In the genomic region with DNA sequence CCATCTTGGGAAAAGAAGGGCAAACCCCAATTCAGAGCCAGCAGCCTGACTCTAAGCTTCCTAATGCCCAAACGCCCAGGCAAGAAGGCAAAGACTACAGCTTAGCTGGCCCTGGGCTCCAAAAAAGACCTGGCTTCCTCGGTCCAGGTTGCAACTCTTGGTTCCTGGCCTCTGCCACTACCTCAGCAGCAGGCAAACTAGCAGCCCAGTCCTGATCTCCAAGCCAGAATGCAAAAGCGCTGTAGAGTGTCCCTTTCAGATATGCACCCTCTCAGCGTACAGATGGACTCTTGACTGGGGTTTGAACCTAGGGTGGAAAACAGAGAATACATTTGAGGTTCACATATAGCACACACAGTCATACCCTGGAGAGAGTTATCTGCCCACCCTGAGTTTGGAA, we compare ENCODE assay signal across 16 mouse cellular contexts. TPM values are rescaled to one million over a fixed set of nuclear protein-coding genes. Genes with fewer than 3 reads are reported as not detected.
A peak's percentile ranks its signal among the peaks of the same experiment; 100 is the strongest.
DNase-seq lines count a peak whose midpoint lies in the region; ATAC-seq and TF ChIP-seq lines count a peak whose summit lies in the region.
"Had no signal": no experiment of that assay in that cellular context is flagged by ENCODE, and none has a peak within 500 bp of the region (broad histone marks: within the 10 kb centered on the region; RNA-seq: fewer than 3 reads in every experiment).

No protein-coding gene starts in this region.

- H3K36me3 ChIP-seq in intestine, postnatal 0 days (ENCODE audit: control insufficient read depth, insufficient read depth), result peaks cover 12% of the 10 kb centered on the region; the same call in 1 of the 2 replicates
- H3K36me3 ChIP-seq in intestine, embryonic 15.5 days, result no peaks in the 10 kb centered on the region
- no peaks in the 10 kb centered on the region for H3K36me3 ChIP-seq in midbrain, embryonic 13.5 days
- H3K36me3 ChIP-seq in midbrain, embryonic 16.5 days (ENCODE audit: control insufficient read depth, insufficient read depth, low read length), result no peaks in the 10 kb centered on the region
- H3K36me3 ChIP-seq in neural tube, embryonic 15.5 days, result no peaks in the 10 kb centered on the region
- H3K36me3 ChIP-seq: liver, embryonic 15.5 days had no signal

- ATAC-seq in intestine, postnatal 0 days, result no peak
- no peak for ATAC-seq in intestine, embryonic 15.5 days
- ATAC-seq in midbrain, embryonic 13.5 days, result no peak
- no peak for ATAC-seq in midbrain, embryonic 16.5 days
- no peak for ATAC-seq in neural tube, embryonic 15.5 days (ENCODE audit: low FRiP score)
- no peak for ATAC-seq in monocyte, adult 5-6 weeks (replicated peaks; ENCODE audit: insufficient number of reproducible peaks, low FRiP score, low TSS enrichment, poor library complexity, severe bottlenecking)

- TF ChIP-seq CTCF in intestine, postnatal 0 days (IDR thresholded peaks at IDR 0.05; ENCODE audit: low read depth), result no peak

- 43% methylated on average over 4 of the region's 4 CpGs for WGBS in intestine, postnatal 0 days
- 18% methylated on average over 4 of the region's 4 CpGs for WGBS in intestine, embryonic 15.5 days
- 9% methylated on average over 4 of the region's 4 CpGs for WGBS in midbrain, embryonic 13.5 days
- 31% methylated on average over 4 of the region's 4 CpGs for WGBS in midbrain, embryonic 16.5 days
- WGBS in neural tube, embryonic 15.5 days, result 38% methylated on average over 4 of the region's 4 CpGs

- peak; percentile 44 for DNase-seq in embryo, embryonic 10.5 days (ENCODE audit: low spot score)
- no peak for DNase-seq in embryo, embryonic 10 days (ENCODE audit: low spot score)
- DNase-seq: adrenal gland, adult 8-10 months; cerebellum, postnatal 14 days; right cerebral cortex, postnatal 14 days had no signal

- peak overlapping the region; percentile 72 for H3K4me3 ChIP-seq in intestine, postnatal 0 days (ENCODE audit: low read depth, low read length)
- H3K4me3 ChIP-seq in intestine, embryonic 15.5 days (replicated peaks), result no peak overlapping the region
- H3K4me3 ChIP-seq in midbrain, embryonic 13.5 days (replicated peaks), result 0 out of 2 replicates have a peak overlapping the region, but pooled peaks have one; percentile 3
- H3K4me3 ChIP-seq in midbrain, embryonic 16.5 days (ENCODE audit: low read depth, low read length), result no peak overlapping the region
- peak overlapping the region; percentile 16; the same call in 1 of the 2 replicates for H3K4me3 ChIP-seq in neural tube, embryonic 15.5 days (replicated peaks)
- H3K4me3 ChIP-seq: erythroblast, embryonic 14.5 days; liver, embryonic 15.5 days had no signal

- H3K9me3 ChIP-seq in intestine, postnatal 0 days (ENCODE audit: control insufficient read depth), result no peaks in the 10 kb centered on the region
- H3K9me3 ChIP-seq in intestine, embryonic 15.5 days, result no peaks in the 10 kb centered on the region
- H3K9me3 ChIP-seq in midbrain, embryonic 13.5 days, result no peaks in the 10 kb centered on the region
- H3K9me3 ChIP-seq in midbrain, embryonic 16.5 days (replicated peaks; ENCODE audit: control insufficient read depth, low read length, poor library complexity, severe bottlenecking), result no peaks in the 10 kb centered on the region
- no peaks in the 10 kb centered on the region for H3K9me3 ChIP-seq in neural tube, embryonic 15.5 days (replicated peaks)
- H3K9me3 ChIP-seq: liver, embryonic 15.5 days had no signal

- peaks cover 54% of the 10 kb centered on the region for H3K27me3 ChIP-seq in intestine, postnatal 0 days (replicated peaks; ENCODE audit: control insufficient read depth, insufficient read depth, low read length)
- H3K27me3 ChIP-seq in intestine, embryonic 15.5 days (replicated peaks), result peaks cover 73% of the 10 kb centered on the region
- peaks cover 74% of the 10 kb centered on the region for H3K27me3 ChIP-seq in midbrain, embryonic 13.5 days
- peaks cover 49% of the 10 kb centered on the region for H3K27me3 ChIP-seq in midbrain, embryonic 16.5 days (ENCODE audit: control insufficient read depth, insufficient read depth, low read depth, low read length)
- H3K27me3 ChIP-seq in neural tube, embryonic 15.5 days (replicated peaks), result peaks cover 59% of the 10 kb centered on the region

- no peak overlapping the region for H3K9ac ChIP-seq in intestine, postnatal 0 days (ENCODE audit: low read depth, low read length)
- H3K9ac ChIP-seq in intestine, embryonic 15.5 days, result no peak overlapping the region
- no peak overlapping the region for H3K9ac ChIP-seq in midbrain, embryonic 13.5 days (replicated peaks)
- H3K9ac ChIP-seq in midbrain, embryonic 16.5 days (ENCODE audit: low read depth, low read length), result no peak overlapping the region
- H3K9ac ChIP-seq in neural tube, embryonic 15.5 days (replicated peaks), result 0 out of 2 replicates have a peak overlapping the region, but pooled peaks have one; percentile 14
- H3K9ac ChIP-seq: liver, embryonic 15.5 days had no signal

- H3K4me1 ChIP-seq in intestine, postnatal 0 days (replicated peaks; ENCODE audit: control insufficient read depth, insufficient read depth, low read length), result 0 out of 2 replicates have a peak, but pooled peaks cover 3% of the 10 kb centered on the region
- H3K4me1 ChIP-seq in intestine, embryonic 15.5 days (replicated peaks), result peaks cover 25% of the 10 kb centered on the region
- peaks cover 61% of the 10 kb centered on the region for H3K4me1 ChIP-seq in midbrain, embryonic 13.5 days (replicated peaks)
- H3K4me1 ChIP-seq in midbrain, embryonic 16.5 days (ENCODE audit: control insufficient read depth, insufficient read depth, low read length), result peaks cover 27% of the 10 kb centered on the region
- H3K4me1 ChIP-seq in neural tube, embryonic 15.5 days, result peaks cover 51% of the 10 kb centered on the region

- H3K27ac ChIP-seq in intestine, postnatal 0 days (ENCODE audit: low read depth, low read length), result no peak overlapping the region
- H3K27ac ChIP-seq in intestine, embryonic 15.5 days, result no peak overlapping the region
- no peak overlapping the region for H3K27ac ChIP-seq in midbrain, embryonic 13.5 days
- no peak overlapping the region for H3K27ac ChIP-seq in midbrain, embryonic 16.5 days (ENCODE audit: low read length)
- no peak overlapping the region for H3K27ac ChIP-seq in neural tube, embryonic 15.5 days (replicated peaks)
- H3K27ac ChIP-seq: liver, embryonic 15.5 days had no signal

- peak overlapping the region; percentile 94 for H3K4me2 ChIP-seq in intestine, postnatal 0 days (replicated peaks; ENCODE audit: low read depth)
- H3K4me2 ChIP-seq in intestine, embryonic 15.5 days (replicated peaks), result no peak overlapping the region
- no peak overlapping the region for H3K4me2 ChIP-seq in midbrain, embryonic 13.5 days (replicated peaks)
- no peak overlapping the region for H3K4me2 ChIP-seq in midbrain, embryonic 16.5 days (ENCODE audit: low read length)
- peak overlapping the region; percentile 25 for H3K4me2 ChIP-seq in neural tube, embryonic 15.5 days
- H3K4me2 ChIP-seq: heart, embryonic 11.5 days; liver, embryonic 15.5 days had no signal

RNA-seq across cellular contexts. Expression of a gene that starts 3.7 kb away (rescaled TPM):
- polyA plus RNA-seq in intestine, postnatal 0 days (2015; fragmentation: Nextera tagmentation; extraction: Ambion mirVana), result 98.5 and 114 TPM in 2 replicates
- polyA plus RNA-seq in intestine, embryonic 15.5 days (2015; fragmentation: Nextera tagmentation; extraction: Ambion mirVana), result 10.1 and 12.0 TPM in 2 replicates
- 4.7 and 5.9 TPM in 2 replicates for polyA plus RNA-seq in midbrain, embryonic 13.5 days (2015; fragmentation: Nextera tagmentation; extraction: Ambion mirVana)
- polyA plus RNA-seq in midbrain, embryonic 16.5 days (2015; fragmentation: Nextera tagmentation; extraction: Ambion mirVana), result 5.6 and 5.8 TPM in 2 replicates
- polyA plus RNA-seq in neural tube, embryonic 15.5 days (2015; fragmentation: Nextera tagmentation; extraction: Ambion mirVana), result 20.1 and 22.9 TPM in 2 replicates
- total RNA-seq in monocyte, adult 5-6 weeks (2017), result 12.9 to 19.7 TPM (median 18.0 TPM) in 3 replicates

RNA-seq across cellular contexts. Expression of a gene that starts 29.2 kb away (rescaled TPM):
- 6.2 and 8.2 TPM in 2 replicates for polyA plus RNA-seq in intestine, postnatal 0 days (2015; fragmentation: Nextera tagmentation; extraction: Ambion mirVana)
- polyA plus RNA-seq in intestine, embryonic 15.5 days (2015; fragmentation: Nextera tagmentation; extraction: Ambion mirVana), result 15.1 and 15.3 TPM in 2 replicates
- not detected in 2 replicates for polyA plus RNA-seq in midbrain, embryonic 13.5 days (2015; fragmentation: Nextera tagmentation; extraction: Ambion mirVana)
- polyA plus RNA-seq in midbrain, embryonic 16.5 days (2015; fragmentation: Nextera tagmentation; extraction: Ambion mirVana), result not detected in 2 replicates
- polyA plus RNA-seq in neural tube, embryonic 15.5 days (2015; fragmentation: Nextera tagmentation; extraction: Ambion mirVana), result 0.42 TPM in 1 of 2 replicates, not detected in the other
- total RNA-seq in monocyte, adult 5-6 weeks (2017), result 0.87 TPM in 1 of 3 replicates, not detected in the others
- total RNA-seq: hematopoietic stem cell, adult 5-6 weeks; megakaryocyte-erythroid progenitor cell, adult 5-6 weeks had no signal
- polyA plus RNA-seq: erythroblast, embryonic 14.5 days had no signal

Comparison
In these comparisons a context has a peak if more than half of its experiments do, and no peak if none do; other contexts are left out.
1. H3K4me2 ChIP-seq: peak in intestine, postnatal 0 days (single experiment) and neural tube, embryonic 15.5 days (single experiment); none in intestine, embryonic 15.5 days (single experiment), midbrain, embryonic 13.5 days (single experiment) and midbrain, embryonic 16.5 days (single experiment).
2. H3K4me3 ChIP-seq: peak in intestine, postnatal 0 days (single experiment), midbrain, embryonic 13.5 days (single experiment) and neural tube, embryonic 15.5 days (single experiment); none in intestine, embryonic 15.5 days (single experiment) and midbrain, embryonic 16.5 days (single experiment).